Mouse (Mus musculus) kidney, adult 2 months (tissue): Measurements from ENCODE around the gene Zfp541. TPM values are rescaled to one million over a fixed set of nuclear protein-coding genes. Genes with fewer than 3 reads are reported as not detected.

Source experiments
- DNase-seq: peaks from one replicate; pipeline ENCODE4 v3.0.0; 2021
- H3K27ac ChIP-seq: fragments of 200-500 bp; 2 replicates; pipeline ENCODE4 v1.5.1; 2012; ENCODE audit warnings: low read depth, low read length, control low read depth, inconsistent platforms; ENCODE audit not compliant: insufficient read depth
- H3K27me3 ChIP-seq: fragments of 200-500 bp; replicated peaks from 2 replicates; pipeline ENCODE4 v1.6.1; 2012; ENCODE audit warnings: mild to moderate bottlenecking, moderate library complexity, low read length, inconsistent platforms; ENCODE audit not compliant: control insufficient read depth, insufficient read depth
- H3K36me3 ChIP-seq: fragments of 200-500 bp; 2 replicates; pipeline ENCODE4 v1.6.1; 2012; ENCODE audit warnings: mild to moderate bottlenecking, moderate library complexity, low read length, inconsistent platforms; ENCODE audit not compliant: control insufficient read depth, insufficient read depth
- H3K4me1 ChIP-seq: fragments of 200-500 bp; 2 replicates; pipeline ENCODE4 v1.6.1; 2011; ENCODE audit warnings: low read length; ENCODE audit not compliant: control insufficient read depth, insufficient read depth
- H3K4me3 ChIP-seq: fragments of 200-500 bp; 2 replicates; pipeline ENCODE4 v1.5.1; 2011; ENCODE audit warnings: mild to moderate bottlenecking, low read depth, low read length, control low read depth; ENCODE audit not compliant: insufficient read depth
- CTCF ChIP-seq: fragments of 200-500 bp; conservative IDR thresholded peaks from 2 replicates; pipeline ENCODE4 v1.5.1; 2011; ENCODE audit warnings: low read depth, mild to moderate bottlenecking, control low read depth, low read length, moderate library complexity, mixed read lengths; ENCODE audit not compliant: insufficient read depth, insufficient read length
- POLR2A ChIP-seq: fragments of 200-500 bp; IDR thresholded peaks from one replicate; pipeline ENCODE4 v1.6.1; 2011; ENCODE audit warnings: low read depth, low read length, control low read depth
- WGBS: fragments of 180-500 bp; shearing (Covaris S2); methylation state at CpG from one replicate; pipeline ENCODE4 v1.1.7; 2018; 5-methylcytosine and 5-hydroxymethylcytosine counted together
- polyA plus RNA-seq: library from polyadenylated mRNA; depleted of rRNA; stranded (reverse); fragments of >200 nt; gene quantifications from 2 replicates; pipeline ENCODE4 v1.2.3, GENCODE M21; 2012; rRNA removed

The Zfp541 gene
- polyA plus RNA-seq, 1 experiment: not detected

GRCm38 (mm10) chr7:16129846-16130691, 68.5 kb downstream of the Zfp541 start:
- DNase-seq: no peak
- Histone ChIP-seq H3K4me1 (no peaks in the 10 kb centered on the region), H3K36me3 (no peaks in the 10 kb centered on the region), H3K27ac (no peak overlapping the region), H3K4me3 (peak overlapping the region; percentile 41), H3K27me3 (no peaks in the 10 kb centered on the region)
- 2% methylated on average over 35 of the region's 38 CpGs for WGBS
- TF ChIP-seq POLR2A (no peak), CTCF (no peak)

DNA sequence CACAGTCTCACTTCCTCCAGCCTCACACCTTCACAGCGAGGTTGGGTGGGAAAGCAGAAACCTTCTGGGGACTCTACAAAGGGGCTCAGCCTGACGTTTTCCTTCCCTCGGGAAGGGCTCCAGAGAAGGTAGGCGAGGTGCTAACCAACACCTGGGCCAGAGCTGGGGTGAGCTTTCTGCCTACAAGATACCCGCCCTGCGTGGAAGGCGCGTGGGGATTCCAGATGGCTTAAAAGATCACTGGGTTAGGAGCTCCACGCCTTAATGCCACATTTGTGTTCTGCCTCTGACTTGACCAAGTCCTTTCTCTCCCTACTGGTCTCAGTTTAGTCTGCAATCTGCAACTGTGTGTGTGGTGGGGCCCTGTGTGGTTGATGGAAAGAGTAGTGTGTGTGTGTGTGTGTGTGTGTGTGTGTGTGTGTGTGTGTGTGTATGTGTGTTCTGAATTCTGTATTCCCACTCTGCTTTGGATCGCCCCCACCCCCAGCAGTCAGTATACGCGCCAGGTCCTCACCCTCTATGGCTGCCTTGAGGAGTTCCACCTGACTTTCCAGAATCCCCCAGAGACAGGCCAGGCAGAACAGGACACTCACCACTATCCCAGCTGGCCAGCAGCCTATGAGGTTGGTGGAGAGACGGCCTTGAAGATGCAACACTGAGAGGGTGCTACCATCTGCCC, 69.5 kb downstream of the Zfp541 start:
- Histone ChIP-seq H3K36me3 (no peaks in the 10 kb centered on the region), H3K4me3 (no peak overlapping the region), H3K27me3 (no peaks in the 10 kb centered on the region), H3K27ac (no peak overlapping the region), H3K4me1 (no peaks in the 10 kb centered on the region)
- no peak for TF ChIP-seq CTCF
- TF ChIP-seq POLR2A: no peak
- no peak for DNase-seq
- WGBS: 41% methylated on average over 13 of the region's 13 CpGs

DNA sequence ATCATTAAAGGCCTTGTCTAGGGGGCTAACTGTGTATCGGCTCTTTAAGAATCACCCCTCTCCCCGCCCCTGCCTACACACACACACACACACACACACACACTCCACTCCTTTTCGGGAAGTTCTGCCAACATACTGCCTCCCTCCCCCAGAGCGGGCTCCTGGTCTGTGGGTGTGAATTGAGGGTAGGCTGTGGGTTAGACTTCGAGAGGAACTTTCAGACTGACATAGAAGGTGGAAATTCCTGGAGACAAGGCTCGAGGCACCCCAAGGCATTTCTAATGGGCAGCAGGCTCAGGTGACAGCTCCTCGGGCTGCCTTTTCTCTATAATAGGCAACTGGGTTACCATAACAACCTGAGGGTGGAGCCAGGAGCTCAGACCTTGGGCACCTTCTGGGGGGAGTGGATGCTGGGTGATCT, 70.6 kb downstream of the Zfp541 start:
- TF ChIP-seq CTCF (no peak), POLR2A (no peak)
- no peaks in the 10 kb centered on the region for H3K36me3 ChIP-seq
- 10% methylated on average over 7 of the region's 7 CpGs for WGBS
- DNase-seq: no peak
- H3K4me1 ChIP-seq: no peaks in the 10 kb centered on the region
- H3K27ac ChIP-seq: no peak overlapping the region
- no peaks in the 10 kb centered on the region for H3K27me3 ChIP-seq
- no peak overlapping the region for H3K4me3 ChIP-seq

GRCm38 (mm10) chr7:16132926-16133325, 71.3 kb downstream of the Zfp541 start:
- 53% methylated on average over 3 of the region's 3 CpGs for WGBS
- Histone ChIP-seq H3K27me3 (no peaks in the 10 kb centered on the region), H3K27ac (no peak overlapping the region), H3K36me3 (no peaks in the 10 kb centered on the region), H3K4me3 (no peak overlapping the region), H3K4me1 (no peaks in the 10 kb centered on the region)
- DNase-seq: no peak
- TF ChIP-seq CTCF (no peak), POLR2A (no peak)

DNA sequence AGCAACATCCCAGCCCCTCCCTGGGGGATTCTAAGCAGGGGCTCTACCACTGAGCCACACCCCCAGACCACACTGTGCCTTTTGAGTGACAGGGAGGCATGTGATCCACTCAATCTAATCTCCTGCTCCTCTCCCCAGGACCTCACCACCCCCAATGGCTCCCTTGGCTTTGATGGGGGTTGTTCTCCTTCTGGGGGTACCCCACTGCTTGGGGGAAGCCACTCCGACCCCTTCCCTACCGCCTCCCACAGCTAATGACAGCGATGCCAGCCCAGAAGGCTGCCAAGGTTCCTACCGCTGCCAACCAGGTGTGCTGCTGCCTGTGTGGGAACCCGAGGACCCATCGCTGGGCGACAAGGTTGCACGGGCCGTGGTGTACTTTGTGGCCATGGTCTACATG, 72.1 kb downstream of the Zfp541 start:
- no peak for DNase-seq
- Histone ChIP-seq H3K4me3 (no peak overlapping the region), H3K27me3 (no peaks in the 10 kb centered on the region), H3K36me3 (no peaks in the 10 kb centered on the region), H3K27ac (no peak overlapping the region), H3K4me1 (no peaks in the 10 kb centered on the region)
- no peak for TF ChIP-seq POLR2A
- no peak for TF ChIP-seq CTCF
- 89% methylated on average over 9 of the region's 9 CpGs for WGBS

DNA sequence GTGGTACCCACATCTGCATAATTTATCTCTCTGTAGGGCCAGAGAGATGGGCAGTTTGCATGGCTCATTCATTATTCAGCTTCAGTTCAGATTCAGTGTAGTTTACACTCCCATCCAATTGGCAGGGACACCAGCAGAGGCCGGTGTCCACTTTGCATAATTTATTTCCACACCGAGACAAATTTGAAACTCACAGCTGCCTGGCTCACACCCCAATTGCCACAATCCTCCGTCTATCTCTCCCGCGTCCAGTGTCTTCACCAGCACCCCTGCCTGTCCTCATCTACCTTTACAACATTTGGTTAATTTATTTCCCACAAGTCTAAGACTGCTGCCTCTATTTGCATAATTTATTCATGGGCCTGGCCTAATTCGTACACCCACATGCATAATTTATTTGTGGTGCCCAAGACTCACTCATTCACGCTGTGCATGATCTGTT, 73.4 kb downstream of the Zfp541 start:
- no peak for DNase-seq
- Histone ChIP-seq H3K4me1 (no peaks in the 10 kb centered on the region), H3K4me3 (no peak overlapping the region), H3K27ac (no peak overlapping the region), H3K27me3 (no peaks in the 10 kb centered on the region), H3K36me3 (no peaks in the 10 kb centered on the region)
- 54% methylated on average over 7 of the region's 7 CpGs for WGBS
- no peak for TF ChIP-seq POLR2A
- no peak for TF ChIP-seq CTCF

Other genes with a start within 250 kb of the Zfp541 start
- not detected in 2 replicates for gene Obox6, start 222.1 kb upstream of the Zfp541 start, polyA plus RNA-seq
- not detected in 2 replicates for gene Crx, start 181.8 kb upstream of the Zfp541 start, polyA plus RNA-seq
- not detected in 2 replicates for gene Crxos, start 179.2 kb upstream of the Zfp541 start, polyA plus RNA-seq
- 236 and 288 TPM in 2 replicates for gene Selenow, start 139.4 kb upstream of the Zfp541 start, polyA plus RNA-seq
- 87.9 and 88.9 TPM in 2 replicates for gene Nop53, start 115.7 kb upstream of the Zfp541 start, polyA plus RNA-seq
- gene Ehd2, start 94.2 kb upstream of the Zfp541 start, polyA plus RNA-seq: 30.2 and 33.7 TPM in 2 replicates
- 7.9 and 8.6 TPM in 2 replicates for gene Bicra, start 13.9 kb upstream of the Zfp541 start, polyA plus RNA-seq
- 177 and 207 TPM in 2 replicates for gene Napa, start 36.6 kb downstream of the Zfp541 start, polyA plus RNA-seq
- gene Kptn, start 58.1 kb downstream of the Zfp541 start, polyA plus RNA-seq: 28.7 and 32.5 TPM in 2 replicates
- 0.33 and 0.38 TPM in 2 replicates for gene Slc8a2, start 68.0 kb downstream of the Zfp541 start, polyA plus RNA-seq
- 3.8 and 6.6 TPM in 2 replicates for gene Meis3, start 113.3 kb downstream of the Zfp541 start, polyA plus RNA-seq
- 22.7 and 28.9 TPM in 2 replicates for gene Dhx34, start 160.2 kb downstream of the Zfp541 start, polyA plus RNA-seq
- 0.34 and 0.39 TPM in 2 replicates for gene C5ar2, start 182.3 kb downstream of the Zfp541 start, polyA plus RNA-seq
- 3.4 and 4.2 TPM in 2 replicates for gene C5ar1, start 197.7 kb downstream of the Zfp541 start, polyA plus RNA-seq
- 23.1 and 30.7 TPM in 2 replicates for gene Inafm1, start 211.8 kb downstream of the Zfp541 start, polyA plus RNA-seq
- gene Ccdc9, start 225.0 kb downstream of the Zfp541 start, polyA plus RNA-seq: 23.3 and 24.3 TPM in 2 replicates
- gene Bbc3, start 246.6 kb downstream of the Zfp541 start, polyA plus RNA-seq: 5.1 and 5.2 TPM in 2 replicates